Mouse (Mus musculus) heart, postnatal 14 days (tissue): ENCODE measurements around the gene Slc22a8. TPM values are rescaled to one million over a fixed set of nuclear protein-coding genes. Genes with fewer than 3 reads are reported as not detected.

Source experiments
- DNase-seq, 2 experiments: peaks; one replicate each; pipeline ENCODE4 v3.0.0; 2021 to 2022
- intact Hi-C: fragments of 180-260 bp; cut with DNase I; formaldehyde crosslinking; loops from one replicate; pipeline ENCODE4 v1.15.1; 2025
- long read RNA-seq, 2 experiments: library from polyadenylated mRNA; stranded (forward); transcript quantifications; one replicate each; pipeline ENCODE4 v2.0.0; 2021
- total RNA-seq, 2 experiments: library from RNA; stranded (reverse); gene quantifications; 2 replicates each; pipeline ENCODE4 v1.2.3; 2021

Gene Slc22a8
- total RNA-seq, result under 1 TPM; 0.05 to 0.17 TPM
- long read RNA-seq, experiment 1, result 0 reads
- long read RNA-seq, experiment 2, result 0 reads

DNA sequence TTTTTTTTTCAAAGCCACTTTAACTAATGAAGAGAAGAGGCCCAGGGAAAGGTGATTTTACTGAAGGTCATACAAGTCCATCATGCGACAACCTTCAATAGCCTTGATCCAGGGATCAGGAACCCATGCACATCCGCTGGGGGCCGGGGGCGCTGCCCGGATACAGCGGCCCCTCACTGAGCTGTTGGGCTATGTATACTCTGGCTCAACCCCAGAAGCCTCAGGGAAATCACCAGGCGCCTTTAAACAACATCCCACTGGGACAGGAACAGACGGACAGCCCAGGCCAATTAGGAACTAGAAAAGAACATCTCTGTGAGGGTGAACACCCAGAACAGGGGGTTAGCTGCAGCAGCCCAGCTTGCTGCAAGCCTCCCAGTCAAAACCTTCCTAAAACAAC is at the start of gene Slc22a8:
Gene Slc22a8, plus strand, starts transcription at position 301 of the 400 bp plus-strand sequence.
- intact Hi-C loops, result no loop called here
- DNase-seq, result no peak

DNA sequence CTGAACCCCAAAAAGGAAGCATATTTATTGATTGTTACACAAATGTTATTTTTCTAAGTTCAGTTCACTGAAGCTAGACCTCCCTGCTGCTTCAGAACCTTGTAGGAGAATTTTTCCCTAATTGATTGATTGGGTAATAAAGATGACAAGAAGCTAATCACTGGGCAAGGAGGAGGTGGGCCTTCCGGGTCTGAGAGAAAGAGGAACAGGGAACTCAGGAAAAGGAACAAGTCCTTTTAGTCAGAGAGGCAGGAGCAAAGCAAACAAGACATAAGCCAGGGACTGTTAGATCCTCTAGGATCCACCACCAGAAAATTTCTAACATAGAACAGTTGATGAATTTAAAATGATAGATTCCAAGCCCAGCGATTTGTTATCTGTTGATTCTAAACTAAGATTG is 32.2 kb upstream of the Slc22a8 start:
- DNase-seq, result no peak
- intact Hi-C loops, result no loop called here

DNA sequence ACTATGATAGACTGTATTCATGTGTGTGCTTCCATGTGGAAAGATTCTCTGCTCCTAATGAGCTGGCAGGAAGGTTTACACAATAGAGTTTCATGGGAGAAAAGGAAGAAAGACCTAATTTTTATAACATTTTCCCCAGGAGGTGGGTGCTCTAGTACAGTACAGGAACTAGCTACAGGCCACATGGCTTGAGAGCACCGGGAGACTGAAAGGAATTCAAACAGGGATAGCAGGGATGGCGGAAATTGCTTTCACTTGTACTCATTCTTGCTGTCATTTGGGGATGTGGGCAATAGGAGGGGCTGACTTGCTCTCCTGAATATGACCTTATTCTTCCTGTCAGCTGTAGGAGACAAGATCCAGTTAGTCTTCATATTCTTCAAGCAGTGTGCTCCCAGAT is 27.0 kb upstream of the Slc22a8 start:
- no peak for DNase-seq

DNA sequence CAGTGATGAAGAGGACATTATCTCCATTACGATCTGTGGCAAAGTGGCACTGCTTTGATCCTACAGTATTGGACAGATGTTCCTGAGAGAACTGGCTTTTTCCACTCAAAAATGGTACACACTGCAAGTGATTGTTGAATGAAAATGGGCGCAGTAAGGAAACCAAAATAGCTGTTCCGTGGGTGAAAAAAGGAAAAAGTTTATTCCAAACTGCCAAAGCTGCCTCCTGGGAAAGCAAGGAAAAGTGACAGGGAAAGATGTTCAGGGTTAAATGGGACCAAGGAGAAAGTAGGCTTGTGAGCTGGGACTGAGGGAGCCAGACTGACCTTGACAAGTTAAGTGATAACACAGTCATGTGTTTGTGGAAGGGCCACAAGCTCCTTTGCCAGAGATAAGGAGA is 26.6 kb upstream of the Slc22a8 start:
- intact Hi-C loops, result no loop called here

More for the DNA sequence above, 27.0 kb upstream of the Slc22a8 start:
- intact Hi-C loops, result no loop called here

DNA sequence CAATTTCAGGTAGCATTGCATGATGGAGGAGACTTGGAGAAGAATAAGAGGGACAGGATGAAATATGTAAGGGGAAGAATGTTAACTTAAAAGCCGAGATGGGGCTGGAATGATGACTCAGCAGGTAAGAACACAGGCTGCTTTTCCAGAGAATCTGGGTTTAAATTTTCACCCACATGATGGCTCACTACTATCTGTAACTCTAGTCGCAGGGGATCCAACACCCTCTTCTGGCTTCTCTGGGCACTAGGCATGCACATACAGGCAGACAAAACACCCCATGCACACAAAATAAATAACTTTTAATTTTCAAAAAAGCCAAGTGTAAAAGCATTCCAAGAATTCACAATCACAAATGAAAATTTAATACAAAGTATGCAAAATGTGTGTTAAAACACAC is 25.8 kb upstream of the Slc22a8 start:
- intact Hi-C loops, result no loop called here
- DNase-seq, result no peak

More for the DNA sequence above, 26.6 kb upstream of the Slc22a8 start:
- DNase-seq, result no peak

DNA sequence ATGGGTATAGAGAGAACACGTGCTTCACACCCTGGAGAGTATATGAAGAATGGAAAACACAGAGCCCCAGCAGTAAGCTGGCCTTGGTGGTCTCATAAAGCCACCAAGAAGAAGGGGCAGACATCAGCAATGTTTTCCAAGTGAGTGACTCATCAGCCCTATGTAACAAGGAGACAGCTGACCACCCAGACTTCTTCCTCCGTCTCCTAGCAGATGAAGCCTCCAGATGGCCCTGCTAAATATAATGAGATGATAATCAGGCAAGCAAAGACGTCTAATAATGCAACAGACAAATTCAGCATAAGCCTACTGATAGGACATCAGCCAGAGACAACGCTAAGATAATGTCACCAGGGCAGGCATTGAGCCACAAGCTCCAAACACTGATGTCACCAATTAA is 25.1 kb upstream of the Slc22a8 start:
- intact Hi-C loops, result no loop called here
- no peak for DNase-seq

DNA sequence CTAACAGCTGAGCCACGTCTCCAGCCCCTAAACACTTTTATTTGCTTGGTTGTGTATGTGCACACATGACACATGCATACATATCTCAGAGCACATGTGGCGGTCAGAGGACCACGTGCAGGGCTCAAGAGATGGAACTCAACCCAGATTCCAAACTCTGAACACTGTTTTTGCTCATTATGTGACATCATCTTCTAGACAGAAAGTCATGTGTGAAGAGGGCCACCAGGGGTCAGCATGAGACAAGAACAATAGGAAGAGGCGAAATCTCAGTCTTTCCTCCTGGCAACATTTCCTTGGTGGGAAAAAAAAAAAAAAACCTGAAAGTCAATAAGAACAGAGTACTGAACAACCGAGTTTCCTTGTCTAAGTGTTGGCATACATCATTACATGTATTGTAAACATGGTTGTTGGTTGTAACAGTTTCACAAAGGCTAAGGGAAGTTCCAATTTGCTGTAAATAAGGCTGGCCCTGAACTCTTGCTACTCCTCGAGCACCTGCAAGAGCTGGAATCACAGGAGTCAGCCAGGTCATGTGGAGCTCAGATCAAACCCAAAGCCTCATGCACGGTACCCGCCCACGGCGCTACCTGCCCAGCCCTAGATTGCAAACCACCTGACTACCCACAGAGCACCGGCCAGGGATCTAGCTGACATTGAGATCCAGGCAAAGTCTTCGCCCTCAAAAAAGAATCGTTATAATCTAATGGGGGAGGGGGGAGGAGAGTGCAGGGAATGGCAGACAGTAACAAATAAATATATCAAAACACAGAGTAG is 23.8 kb upstream of the Slc22a8 start:
- peak; percentile 27 to 45 for DNase-seq
- intact Hi-C loops, result no loop called here

DNA sequence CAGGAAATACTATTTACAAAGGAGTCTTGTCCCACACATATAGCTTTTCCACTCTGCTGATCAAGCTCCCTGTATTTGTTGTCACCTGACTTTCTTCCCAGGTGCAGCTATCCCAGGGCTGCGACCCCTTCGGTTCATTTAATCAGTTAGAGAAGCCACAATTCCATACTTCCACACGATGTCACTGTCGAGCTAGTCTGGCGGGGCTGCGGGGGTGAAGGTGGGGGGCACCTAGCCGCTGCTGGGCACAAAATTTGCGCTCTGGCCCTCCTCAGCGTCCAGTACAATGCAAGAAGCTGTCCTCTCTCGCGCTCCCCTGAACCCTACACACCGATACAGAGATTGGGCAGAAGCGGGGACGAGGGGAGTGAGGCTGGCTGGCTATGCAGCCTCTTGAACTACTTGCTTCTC is 21.6 kb upstream of the Slc22a8 start:
- DNase-seq, result peak; percentile 9 to 40
- intact Hi-C loops, result no loop called here

DNA sequence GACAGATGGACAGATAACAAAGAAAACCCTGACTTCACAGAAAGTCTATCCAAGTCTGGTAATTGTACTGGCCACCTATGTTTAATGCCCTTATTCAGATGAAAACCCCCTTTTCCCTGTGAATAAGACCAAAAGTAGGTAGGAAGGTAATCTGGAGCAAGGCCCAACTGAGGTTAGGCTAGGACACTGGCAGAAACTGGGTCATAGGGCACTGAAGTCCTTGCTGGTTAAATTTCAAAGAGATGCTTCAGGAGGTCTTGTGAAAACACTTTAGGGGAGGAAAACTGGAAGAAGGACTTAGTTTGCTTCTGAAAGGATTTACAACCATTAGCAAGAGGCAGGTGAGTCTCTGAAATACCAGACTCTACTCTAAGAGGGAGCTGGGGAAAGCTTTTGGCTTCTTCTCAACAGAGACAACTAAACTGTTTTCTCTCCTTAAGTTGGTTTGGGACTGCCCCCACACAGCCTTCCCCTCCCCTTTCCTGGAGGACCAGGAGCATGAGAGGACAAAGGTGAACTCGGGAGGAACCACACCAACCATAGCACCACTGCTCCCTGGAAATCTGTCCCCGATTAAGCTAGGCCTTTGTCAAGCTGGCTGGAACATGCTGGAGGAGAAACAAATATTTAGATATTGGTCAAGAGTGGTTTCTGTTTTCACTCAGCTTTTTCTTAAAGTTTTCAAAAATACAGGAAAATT is 20.6 kb upstream of the Slc22a8 start:
- no peak for DNase-seq
- intact Hi-C loops, result no loop called here

DNA sequence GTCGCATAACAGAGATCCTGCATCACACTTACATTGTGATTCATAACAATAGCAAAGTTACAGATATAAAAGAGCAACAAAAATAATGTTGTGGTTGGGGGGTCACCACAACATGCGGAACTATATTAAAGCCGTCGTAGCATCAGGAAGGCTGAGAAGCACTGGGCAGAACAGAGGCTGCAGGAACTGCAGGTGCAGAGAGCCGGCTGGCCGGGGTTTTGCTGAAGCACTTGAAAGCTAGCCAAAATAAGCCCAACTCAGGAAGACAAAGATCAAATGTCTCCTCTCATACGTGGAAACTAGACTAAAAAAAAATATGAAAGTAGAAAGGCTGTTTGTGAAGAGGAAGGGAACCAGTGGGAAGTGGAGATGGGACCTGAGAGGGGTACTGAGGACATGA is 19.3 kb upstream of the Slc22a8 start:
- DNase-seq, result no peak
- intact Hi-C loops, result no loop called here

DNA sequence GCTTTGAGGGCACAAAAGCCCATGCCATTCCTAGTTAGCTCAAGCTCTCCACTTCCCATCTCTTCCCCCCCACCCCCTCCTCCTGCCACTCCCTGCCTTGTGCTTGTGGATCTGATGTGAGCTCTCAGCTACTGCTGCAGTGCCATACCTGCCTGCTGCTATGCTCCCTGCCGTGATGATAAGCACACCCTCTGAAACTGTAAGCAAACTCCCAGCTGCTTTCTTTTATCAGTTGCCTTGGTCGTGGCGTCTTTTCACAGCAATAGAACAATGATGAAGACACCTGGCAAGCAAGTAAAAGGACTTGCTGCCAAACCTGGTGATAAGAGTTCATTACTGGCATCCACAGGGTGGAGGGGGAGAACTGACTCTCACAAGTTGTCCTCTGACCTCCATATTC is 18.6 kb upstream of the Slc22a8 start:
- intact Hi-C loops, result no loop called here
- no peak for DNase-seq

DNA sequence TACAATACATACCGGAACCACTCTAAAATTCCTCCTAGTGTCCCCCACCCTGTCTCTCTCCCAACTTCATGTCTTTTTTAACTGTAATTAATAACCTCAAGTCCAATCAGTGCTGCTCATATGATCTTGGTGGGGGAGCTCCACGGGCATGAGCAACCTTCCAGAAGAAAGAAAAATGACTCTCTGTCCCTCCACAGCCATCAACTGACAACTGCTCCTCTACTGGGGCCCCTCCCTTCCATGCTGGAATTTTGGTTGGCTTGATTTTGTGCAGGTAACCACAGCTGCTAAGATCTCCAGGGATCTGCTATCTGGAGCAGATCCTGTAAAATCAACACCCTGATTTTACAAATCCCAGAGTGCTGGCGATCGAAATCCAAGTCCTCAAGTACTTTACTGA is 13.6 kb upstream of the Slc22a8 start:
- no peak for DNase-seq
- intact Hi-C loops, result no loop called here

DNA sequence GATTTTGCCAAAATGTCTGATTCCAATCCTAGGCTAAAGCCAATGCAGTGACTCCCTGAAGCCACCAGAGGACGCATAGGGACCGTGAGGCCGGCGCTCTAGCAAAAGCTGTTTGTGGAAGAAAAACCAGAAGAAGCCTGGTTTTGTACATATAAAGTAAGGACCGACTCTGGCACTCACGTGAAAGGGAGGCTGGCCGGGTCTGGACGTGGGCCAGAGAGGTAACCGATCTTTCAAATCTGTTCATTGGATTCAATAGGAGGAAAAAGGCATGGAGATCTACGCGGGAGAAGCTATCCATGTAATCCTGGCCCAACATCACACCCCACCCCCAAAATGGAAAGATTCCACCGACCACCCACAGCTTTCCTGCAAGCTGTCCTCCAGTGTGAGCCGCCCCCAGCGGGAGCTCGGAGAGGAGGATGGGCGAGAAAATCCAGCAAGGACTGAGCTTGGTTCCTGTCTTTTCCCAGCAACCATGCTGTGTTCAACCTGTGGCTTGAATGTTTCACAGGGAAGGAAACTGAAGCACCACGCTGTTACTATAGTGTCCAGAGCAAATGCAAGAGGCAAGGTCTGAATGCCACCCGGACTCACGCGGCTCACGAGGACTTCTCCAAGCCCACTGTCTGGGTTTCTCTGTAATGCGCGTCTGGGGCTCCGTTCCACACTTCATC is 12.6 kb upstream of the Slc22a8 start:
- intact Hi-C loops, result no loop called here
- peak; percentile 56 to 65 for DNase-seq

DNA sequence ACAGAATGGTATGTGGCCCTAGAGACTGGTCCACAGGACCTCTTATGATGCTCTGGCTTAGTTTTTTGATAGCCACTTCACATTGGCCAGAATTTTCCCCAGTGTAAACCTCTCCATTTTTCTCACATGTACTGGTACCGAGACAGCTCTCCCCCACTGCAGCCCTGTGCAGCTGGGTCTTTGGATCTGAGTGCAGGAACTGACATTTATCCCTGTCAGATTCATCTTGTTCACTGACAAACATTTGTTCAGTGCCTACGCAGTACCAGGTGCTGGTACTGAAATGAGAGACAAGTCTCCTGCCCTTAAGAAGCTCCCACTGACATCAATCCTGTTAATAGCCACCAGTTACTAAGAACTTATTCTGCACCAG is 12.1 kb upstream of the Slc22a8 start:
- intact Hi-C loops, result no loop called here
- no peak for DNase-seq

DNA sequence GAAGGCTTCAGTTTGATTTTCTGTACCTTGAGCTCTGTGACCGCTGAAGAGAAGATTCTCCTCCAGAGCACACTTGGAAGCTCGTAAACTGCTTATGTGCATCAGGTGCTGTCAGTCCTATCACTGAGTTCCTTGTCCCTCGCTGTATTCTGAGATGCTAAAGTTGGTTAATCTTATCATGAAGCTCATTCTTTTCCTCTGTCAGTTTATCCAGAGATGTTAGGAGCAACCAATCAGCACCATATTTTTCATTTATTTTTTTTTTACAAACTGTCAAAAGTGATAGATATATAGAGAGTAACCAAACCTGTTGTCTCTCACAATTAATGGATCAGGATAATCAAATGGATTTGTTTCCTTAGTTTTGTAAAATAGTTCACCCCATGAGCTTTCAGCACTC is 5.8 kb upstream of the Slc22a8 start:
- intact Hi-C loops, result no loop called here
- no peak for DNase-seq

DNA sequence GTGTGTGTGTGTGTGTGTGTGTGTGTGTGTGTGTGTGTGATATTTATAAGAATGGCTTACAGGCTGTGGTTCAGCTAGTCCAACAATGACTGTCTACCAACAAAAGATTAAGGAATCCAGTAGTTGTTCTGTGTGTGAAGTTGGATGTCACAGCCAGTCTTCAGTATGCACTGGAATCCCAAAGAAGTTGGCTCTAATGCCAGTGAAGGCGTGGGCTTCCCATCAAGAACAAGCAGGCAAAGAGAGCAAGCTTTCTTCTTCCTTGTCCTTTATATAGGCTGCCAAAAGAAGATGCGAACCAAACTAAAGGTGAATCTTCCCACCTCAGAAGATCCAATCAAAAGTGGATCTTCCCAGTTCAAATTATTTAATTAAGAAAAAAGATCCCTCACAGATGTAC is 5.2 kb upstream of the Slc22a8 start:
- no peak for DNase-seq
- intact Hi-C loops, result no loop called here

DNA sequence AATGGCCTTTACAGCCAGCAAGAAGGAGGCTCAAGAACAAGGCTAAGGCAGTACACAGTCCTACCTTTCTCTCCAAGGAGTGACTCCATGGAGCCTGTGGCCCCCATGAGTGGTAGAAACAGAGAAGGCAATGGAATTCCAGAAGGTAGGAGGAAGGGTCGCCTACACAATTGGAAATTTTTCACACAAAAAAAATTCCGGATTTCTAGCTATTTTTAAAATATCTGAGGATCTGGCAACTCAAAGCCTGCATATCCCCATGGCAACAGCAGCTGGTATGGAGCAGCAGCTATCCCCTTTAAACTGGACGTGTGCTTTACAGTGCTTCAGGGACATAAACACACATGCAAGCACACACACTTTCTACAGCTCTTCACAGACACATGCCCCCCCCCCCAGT is 4.7 kb upstream of the Slc22a8 start:
- intact Hi-C loops, result no loop called here
- no peak for DNase-seq

DNA sequence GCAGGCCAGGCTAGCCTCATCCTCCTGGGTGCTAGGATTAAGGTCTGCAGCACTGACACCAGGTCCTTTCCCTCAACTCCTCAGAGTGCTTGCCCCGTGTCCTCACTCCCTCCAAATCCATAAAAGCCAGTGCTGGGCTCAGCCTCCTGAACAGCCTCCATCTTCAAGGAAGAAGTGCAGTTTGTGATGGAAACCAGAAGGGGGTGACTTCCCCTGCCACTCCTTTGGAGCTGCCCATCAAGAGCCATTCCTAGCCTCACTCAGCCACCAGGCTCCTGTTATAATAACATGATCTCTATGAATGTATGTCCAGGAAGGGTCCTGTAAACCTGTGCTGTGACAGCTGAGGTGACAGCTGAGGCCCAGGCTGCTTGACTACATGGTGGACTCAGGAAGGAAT is 3.7 kb upstream of the Slc22a8 start:
- intact Hi-C loops, result no loop called here
- no peak for DNase-seq

DNA sequence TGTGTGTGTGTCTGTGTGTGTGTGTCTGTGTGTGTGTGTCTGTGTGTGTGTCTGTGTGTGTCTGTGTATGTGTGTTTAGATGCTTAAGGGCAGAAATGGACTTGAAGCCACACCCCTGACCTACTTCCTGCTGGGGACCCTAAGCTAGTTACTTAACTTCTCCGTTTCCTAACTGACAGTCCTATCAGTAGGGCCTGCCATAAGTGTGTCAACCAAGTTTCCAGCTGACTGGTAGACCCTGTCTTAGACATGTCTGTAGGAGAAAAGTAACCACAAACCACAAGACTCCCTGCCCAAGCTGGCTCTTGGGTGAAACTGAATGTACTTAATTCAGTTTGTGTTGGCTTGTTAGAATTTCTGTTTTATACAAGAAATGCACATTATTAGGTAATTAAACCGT is 1.1 kb downstream of the Slc22a8 start:
- intact Hi-C loops, result no loop called here
- no peak for DNase-seq

DNA sequence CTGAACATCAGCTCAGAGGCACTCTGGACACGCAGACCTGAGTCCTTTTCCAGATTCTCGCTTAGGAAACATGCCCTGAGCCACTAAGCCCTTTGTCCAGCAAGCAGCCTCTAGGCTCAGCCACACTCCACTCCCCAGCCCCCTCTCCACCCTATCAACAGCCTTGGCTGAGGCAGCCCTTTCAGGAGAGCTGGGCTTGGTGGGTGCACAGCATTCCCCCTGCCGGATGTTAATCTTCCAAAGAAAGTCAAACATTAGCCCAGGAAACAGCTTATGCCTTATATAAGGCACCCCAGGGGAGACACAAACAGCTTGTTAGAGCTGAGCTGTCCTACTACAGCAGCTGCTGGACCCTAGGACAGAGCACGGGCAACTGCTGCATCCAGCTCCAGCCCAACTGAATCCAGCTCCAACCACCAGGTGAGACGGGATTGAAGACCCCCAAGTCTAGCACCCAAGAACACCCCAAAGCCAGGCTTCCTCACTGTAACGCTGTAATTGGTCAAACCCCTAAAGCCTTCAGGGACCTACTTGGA is 1.9 kb downstream of the Slc22a8 start:
- intact Hi-C loops, result no loop called here

DNA sequence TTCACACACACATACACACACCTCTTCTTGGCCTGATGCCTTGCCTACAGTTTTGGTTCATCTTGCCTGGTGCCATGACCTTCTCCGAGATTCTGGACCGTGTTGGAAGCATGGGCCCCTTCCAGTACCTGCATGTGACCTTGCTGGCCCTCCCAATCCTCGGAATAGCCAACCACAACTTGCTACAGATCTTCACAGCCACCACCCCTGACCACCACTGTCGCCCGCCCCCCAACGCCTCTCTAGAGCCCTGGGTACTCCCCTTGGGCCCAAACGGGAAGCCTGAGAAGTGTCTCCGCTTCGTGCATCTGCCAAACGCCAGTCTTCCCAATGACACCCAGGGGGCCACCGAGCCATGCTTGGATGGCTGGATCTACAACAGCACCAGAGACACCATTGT is 2.8 kb downstream of the Slc22a8 start:
- DNase-seq, result no peak
- intact Hi-C loops, result no loop called here

More for the DNA sequence above, 1.9 kb downstream of the Slc22a8 start:
- DNase-seq, result no peak
